Mouse (Mus musculus) thymus, postnatal 25 days (tissue): Measurements from ENCODE around the gene Kcnc1.

Experiments used
- DNase-seq: peaks from one replicate; pipeline ENCODE4 v3.0.0; 2022

The Kcnc1 gene

DNA sequence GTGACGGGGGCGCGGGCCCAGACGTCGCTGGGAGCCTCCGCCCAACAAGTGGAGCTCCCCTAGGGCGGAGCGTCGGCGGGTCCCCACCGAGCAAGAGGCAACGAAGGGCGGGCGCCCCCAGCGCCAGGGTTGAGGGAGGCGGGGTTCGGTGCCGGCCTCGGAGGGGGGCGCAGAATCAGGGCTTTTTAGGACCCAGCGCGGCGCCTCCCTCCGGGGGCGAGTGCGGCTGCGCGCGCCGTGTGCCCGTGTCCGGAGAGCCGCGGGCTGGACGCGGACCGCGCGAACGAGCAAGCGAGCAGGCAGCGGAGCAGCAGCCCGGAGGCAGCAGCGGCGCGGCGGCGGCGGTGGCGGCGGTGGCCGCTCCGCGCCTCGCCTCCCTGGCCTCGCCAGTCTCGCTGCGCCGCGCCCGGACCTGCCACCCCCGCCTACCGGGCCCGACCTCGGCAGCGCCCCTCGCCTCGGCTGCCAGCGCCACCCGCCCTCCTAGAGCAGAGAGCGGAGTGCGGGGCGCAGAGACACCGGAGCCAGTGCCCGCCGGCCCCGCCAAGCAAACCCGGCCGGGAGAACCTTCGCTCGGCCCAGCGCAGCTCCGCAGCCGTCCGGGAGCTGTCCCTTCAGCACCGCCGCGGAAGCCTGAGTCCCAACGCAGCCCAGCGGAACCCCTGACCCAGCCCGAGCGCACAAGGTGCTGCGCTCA is at the start of gene Kcnc1:
TSS of gene Kcnc1 (plus strand) at position 267 of the 697 bp plus-strand sequence.
- peak; percentile 67 for DNase-seq

DNA sequence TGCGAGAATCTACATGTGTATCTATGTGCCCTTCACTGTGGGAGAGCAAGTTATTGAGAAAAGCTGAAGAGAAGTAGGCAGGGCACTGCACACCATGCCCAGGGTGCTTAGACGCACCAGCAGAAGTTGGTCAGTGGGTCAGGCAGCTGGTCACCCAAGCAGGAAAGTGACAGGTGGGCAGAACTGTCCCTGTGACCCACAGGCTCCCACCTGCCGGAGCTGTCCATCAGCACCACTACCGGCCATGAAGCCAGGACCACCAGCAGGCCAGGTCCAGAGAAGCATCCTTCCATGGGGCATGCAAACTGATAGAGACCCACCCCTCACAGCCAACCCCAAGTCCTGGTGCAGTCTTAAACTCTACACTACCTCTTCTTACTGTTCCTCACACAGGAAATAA is 48.6 kb upstream of the Kcnc1 start:
- DNase-seq = no peak

DNA sequence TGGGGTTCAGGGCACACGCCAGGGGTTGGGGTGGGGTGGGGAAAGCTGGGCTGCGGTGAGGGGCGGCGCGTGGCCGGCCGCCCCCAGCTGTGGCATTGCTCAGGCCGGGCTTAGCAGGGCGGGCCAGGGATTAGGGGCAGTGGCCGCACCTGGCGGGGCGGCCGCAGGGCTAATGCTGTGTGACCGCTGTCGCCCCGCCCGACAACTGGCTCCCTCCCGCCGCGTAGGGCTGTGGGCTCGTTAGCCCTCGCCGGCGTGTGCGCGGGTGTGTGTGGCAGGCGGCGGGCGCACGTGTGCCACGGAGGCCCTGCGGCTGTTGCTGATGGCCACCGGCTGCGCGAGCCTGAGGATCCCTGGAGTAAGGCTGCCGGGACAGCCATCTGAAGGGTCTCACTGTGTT is 47.5 kb upstream of the Kcnc1 start:
- DNase-seq = no peak

DNA sequence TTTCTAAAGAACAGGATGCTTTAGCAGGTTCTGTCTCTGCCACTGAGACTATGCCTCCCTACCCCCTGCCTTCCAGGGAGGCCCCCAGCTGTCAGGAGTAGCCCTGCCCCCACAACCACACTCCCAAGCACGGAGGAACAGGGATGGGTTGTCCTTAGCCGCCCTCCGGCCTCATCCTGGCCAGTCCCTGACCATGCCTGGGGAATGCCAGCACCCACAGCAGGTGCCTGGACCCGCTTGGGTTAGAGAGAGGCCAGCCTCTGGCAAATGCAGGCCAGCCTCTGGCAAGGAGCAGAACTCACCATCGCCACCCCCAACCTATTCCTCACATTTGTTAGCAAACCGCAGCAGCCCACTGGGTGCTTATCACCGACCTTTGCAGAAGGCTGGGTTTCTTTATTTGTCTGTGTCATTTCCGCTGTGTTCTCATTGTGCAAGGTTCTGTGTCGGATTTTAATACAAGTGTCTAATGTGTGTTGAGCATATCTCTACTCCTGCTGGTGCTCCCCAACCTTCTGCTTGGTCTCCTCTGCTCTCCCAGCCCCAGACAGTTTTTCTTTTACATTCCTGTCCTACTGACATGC is 46.1 kb upstream of the Kcnc1 start:
- no peak for DNase-seq

DNA sequence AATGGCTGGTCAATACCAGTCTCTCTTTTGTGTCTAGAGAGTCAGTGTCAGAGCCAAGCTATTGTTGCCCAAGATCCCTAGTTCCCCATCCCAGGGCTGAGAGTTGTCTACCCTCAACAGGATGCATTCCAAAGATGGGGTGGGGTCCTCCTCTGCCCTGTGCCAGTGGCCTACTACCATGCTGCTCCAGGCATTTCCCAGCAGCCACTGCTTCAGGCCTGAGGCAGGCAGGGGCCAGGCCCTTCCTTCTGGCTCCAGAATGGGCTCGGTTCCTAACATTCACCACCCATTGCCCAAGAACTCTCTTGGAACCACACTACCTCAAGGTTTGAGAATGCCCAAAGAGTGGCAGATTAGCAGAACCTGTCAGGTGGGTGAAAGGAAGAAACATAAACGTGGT is 43.5 kb upstream of the Kcnc1 start:
- no peak for DNase-seq

DNA sequence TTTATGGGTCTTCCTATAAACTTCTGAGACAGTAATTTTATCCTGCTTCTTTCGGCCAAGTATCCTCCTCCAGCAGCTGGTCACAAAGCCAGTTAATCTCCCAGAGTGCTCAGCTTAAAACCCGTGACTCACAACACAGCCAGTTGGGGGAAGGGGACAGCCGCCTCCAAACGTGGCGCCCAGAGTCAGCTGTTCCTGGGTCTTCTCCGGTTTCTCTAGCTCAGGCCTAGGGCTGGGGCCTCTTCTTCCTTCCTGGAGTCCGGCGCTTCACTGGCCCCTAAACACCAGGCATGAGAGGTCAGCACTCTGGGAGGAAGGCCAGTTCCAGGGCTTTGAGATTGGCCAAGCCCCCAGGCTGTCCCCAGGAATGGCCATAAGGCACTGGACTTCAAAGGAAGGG is 43.1 kb upstream of the Kcnc1 start:
- DNase-seq = no peak

DNA sequence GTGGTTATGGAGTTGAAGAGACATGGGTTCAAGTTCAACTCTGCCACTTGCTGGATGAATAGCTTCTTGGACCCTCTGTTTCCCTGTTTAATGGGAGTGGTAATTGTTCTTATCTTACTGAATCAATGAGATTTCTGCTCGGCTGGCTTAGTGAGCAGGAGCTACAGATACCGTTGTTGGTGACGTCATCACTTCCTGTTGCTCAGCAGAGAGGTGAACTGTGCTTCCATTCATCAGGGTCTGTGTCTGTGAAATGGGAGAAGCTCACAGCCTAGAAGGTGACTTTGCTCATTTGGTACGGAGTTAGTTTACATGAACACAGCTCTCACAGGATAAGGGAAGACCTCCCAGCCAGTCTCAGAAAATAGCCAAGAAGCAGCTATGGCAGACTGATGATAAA is 42.4 kb upstream of the Kcnc1 start:
- DNase-seq = no peak

DNA sequence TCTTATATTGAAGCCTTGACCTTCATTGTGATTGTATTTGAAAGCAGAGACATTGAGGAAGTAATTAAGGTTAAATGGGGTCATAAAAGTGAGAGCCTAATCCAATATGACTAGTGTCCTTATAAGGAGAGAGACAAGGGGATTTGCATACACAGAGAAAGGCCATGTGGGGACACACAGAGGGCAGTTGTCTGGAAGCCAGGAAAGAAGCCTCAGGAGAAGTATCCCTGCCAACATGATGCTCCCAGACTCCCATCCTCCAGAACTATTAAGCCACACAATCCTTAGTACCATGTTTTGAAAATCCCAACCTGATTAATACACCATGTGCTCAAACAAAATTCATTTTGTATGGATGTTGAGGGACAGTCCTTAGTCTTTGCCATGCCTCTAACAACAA is 34.5 kb upstream of the Kcnc1 start:
- DNase-seq = no peak

DNA sequence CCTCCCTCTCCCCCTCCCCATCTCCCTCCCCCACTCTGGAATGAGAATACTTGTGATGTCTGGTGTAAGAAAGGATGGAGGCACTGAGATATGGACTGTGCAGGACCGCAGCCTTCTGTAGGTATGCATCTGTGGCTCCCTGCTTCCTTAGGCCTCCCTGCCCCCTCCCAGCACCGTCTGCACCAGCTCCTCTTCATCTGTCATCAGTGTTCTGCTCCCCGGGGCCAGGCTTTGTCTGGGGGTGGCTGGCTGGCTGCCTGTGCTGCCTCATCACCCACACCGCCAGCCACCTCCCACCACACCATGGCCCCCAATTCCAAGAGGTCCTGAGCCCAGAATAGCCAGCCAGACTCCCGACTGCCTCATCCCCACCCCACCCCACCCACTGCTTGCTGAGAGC is 32.1 kb upstream of the Kcnc1 start:
- DNase-seq = no peak

DNA sequence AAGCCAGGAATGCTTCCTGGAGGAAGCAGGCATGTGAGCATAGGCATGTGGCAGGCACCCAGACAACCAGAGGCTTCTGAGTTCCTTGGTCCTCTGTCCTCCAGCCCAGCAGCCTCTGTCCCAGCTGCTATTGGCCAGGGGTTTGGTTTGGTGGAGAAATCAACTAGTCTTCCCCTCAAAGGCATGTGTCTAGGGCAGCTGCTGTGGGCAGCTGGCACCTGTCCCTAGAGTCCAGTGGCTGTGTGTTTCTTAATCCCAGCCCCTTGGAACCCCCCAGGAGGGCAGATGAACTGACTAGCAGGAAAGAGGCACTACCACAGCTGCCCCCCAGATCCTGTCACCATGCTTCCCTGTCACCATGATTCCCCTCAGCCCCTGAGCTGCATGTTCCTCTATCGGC is 30.5 kb upstream of the Kcnc1 start:
- DNase-seq = no peak

DNA sequence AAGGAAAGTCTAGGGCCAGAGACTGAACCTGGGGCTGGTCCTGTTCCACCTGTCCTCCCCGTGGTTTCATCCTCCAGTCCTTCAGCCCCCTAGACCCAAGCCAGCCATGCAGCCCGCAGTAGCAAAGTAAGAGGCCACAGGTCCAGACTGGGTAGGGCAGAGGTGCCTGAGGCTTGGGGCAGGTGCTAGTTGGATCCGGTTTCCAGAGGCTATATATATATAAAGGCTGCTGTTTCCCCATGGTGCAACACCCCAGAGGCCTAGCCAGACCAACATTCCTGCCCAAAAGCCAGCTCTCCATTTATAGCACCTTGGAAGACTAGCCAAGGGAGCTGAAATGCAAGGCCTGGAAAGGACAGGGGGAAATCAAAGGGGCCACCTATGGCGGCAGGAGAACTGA is 25.2 kb upstream of the Kcnc1 start:
- no peak for DNase-seq

DNA sequence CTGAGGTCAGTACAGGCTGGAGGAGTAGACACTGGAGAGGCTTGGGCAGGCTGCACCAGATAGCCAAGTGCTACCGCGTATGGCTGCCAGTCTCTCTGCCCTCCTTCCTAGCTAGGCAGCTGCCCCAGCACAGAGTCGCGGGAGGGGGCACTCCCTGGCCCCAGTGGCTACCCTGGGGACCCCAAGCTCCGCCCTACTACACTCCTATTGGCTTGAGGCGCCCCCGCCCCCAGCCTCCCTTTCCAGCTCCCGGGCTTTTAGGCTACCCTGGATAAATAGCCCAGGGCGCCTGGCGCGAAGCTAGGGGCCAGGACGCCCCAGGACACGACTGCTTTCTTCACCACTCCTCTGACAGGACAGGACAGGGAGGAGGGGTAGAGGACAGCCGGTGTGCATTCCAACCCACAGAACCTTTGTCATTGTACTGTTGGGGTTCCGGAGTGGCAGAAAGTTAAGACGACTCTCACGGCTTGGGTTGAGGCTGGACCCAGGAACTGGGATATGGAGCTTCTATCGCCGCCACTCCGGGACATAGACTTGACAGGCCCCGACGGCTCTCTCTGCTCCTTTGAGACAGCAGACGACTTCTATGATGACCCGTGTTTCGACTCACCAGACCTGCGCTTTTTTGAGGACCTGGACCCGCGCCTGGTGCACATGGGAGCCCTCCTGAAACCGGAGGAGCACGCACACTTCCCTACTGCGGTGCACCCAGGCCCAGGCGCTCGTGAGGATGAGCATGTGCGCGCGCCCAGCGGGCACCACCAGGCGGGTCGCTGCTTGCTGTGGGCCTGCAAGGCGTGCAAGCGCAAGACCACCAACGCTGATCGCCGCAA is 19.9 kb upstream of the Kcnc1 start, which contains the start of gene Myod1:
TSS of gene Myod1 (plus strand) at position 303 of the 836 bp plus-strand sequence.
- no peak for DNase-seq

DNA sequence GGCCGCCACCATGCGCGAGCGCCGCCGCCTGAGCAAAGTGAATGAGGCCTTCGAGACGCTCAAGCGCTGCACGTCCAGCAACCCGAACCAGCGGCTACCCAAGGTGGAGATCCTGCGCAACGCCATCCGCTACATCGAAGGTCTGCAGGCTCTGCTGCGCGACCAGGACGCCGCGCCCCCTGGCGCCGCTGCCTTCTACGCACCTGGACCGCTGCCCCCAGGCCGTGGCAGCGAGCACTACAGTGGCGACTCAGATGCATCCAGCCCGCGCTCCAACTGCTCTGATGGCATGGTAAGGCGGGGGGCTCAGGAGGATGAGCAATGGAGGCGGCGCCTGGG is 19.3 kb upstream of the Kcnc1 start:
- no peak for DNase-seq

DNA sequence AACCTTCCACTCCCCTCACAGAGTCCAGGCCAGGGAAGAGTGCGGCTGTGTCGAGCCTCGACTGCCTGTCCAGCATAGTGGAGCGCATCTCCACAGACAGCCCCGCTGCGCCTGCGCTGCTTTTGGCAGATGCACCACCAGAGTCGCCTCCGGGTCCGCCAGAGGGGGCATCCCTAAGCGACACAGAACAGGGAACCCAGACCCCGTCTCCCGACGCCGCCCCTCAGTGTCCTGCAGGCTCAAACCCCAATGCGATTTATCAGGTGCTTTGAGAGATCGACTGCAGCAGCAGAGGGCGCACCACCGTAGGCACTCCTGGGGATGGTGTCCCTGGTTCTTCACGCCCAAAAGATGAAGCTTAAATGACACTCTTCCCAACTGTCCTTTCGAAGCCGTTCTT is 18.2 kb upstream of the Kcnc1 start:
- DNase-seq = peak; percentile 42

DNA sequence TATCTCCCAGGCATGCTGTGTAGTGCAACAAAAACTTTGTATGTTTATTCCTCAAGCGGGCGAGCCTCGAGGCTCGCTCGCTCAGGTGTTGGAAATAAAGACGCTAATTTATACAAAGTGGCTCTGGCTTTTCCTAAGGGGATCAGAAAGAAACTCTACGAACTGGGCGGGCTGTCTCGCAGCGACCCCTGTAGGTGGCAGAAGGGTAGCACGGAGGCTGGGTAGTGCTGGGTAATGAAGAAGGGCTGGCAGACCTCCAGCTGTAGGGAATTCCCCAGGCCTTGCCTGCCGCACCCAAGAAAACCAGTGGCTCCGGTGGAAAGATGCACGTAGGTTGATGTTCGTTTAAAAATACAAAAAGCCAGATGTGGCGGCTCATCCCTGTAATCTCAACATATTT is 17.3 kb upstream of the Kcnc1 start:
- DNase-seq = peak; percentile 47

DNA sequence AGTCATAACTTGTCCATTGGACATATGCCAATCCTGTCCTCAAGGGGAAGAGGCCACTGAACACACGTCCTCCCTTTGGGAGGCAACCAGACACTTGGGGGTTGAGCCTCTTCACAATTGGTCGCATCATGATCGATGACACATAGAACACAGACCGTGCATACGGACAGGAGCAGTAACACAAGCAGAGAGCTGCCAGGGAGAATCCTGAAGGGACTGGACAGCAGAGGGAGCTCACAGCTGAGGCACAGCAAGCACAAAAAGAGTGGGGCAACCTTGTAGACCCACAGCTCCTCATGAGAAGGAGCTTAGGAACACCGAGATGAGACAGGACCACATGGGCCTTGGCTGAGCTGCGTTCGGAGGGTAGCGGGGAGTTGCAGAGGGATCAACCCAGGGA is 15.7 kb upstream of the Kcnc1 start:
- DNase-seq = no peak

DNA sequence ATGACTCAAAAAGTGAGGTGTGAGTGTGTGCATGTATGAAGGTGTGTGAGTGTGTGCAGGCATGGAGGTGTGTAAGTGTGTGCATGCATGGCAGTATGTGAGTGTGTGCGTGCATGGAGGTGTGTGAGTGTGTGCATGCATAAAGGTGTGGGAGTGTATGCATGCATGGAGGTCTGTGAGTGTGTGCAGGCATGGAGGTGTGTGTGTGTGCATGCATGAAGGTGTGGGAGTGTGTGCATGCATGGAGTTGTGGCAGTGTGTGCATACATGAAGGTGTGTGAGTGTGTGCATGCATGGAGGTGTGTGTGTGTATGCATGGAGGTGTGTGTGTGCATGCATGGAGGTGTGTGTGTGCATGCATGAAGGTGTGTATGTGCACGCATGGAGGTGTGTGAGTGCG is 8.9 kb upstream of the Kcnc1 start:
- no peak for DNase-seq

DNA sequence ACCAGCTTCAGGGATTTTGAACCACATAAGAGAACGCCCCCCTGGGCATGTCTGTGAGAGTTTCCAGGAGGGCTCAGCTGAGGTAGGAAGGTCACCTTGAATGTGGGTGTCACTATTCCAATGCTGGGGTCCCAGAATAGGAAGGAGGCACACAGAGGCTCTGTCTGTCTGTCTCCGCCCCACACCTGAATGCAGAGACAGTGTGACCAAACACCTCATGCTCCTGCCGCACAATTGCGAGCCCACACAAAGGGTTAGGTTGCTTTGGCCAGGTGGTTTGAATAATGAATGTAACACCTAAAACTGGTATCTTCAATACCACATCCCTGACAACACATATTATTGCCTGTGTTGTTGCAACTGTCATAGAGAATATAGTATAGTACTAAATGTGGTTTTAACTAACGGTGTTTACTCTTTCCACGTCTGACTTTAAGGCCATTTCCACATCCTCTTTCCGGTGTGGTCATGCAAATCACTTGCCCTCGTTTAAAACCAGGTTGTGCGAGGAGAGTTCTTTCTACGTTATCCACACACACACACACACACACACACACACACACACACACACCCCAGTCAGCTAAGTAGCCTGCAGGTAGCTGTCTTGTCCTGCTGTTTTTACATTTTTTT is 6.7 kb upstream of the Kcnc1 start:
- DNase-seq = peak; percentile 27

DNA sequence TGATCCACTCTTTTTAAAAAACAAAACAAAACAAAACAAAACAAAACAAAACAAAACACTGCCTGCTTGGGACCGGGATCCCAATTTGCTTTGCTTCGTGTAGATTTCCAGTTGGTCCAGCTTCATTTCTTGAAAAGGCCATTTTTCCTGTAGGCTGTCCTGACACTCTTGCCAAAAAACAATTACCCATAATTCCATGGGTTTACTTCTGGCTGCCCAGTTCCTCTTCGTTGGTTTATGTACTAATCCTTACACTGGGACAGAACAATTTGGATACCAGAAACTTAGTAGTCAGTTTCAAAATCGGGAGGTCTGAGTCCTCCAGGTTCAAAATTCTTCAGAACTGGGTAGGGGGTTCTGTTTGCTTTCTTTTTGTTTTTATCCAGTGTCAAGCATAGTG is 6.1 kb upstream of the Kcnc1 start:
- no peak for DNase-seq

DNA sequence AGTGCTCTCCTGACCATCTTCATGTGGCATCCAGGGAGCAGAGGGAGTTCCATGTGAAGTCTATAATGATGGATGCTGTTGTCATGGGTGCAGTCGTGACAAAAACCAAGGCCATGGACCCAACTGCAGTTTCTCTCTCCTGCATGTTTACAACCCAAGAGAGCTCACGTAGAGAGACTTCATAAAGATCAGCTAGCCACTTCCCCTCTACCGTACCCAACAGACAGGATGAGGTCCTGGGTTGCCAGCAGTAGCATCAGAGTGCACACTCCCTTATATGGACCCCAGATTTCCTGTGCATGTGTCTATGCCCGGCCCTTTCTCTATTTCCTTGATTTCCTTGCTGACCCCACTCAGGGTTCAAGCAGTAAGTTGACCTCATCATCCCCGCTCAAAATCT is 4.6 kb upstream of the Kcnc1 start:
- DNase-seq = peak; percentile 48

DNA sequence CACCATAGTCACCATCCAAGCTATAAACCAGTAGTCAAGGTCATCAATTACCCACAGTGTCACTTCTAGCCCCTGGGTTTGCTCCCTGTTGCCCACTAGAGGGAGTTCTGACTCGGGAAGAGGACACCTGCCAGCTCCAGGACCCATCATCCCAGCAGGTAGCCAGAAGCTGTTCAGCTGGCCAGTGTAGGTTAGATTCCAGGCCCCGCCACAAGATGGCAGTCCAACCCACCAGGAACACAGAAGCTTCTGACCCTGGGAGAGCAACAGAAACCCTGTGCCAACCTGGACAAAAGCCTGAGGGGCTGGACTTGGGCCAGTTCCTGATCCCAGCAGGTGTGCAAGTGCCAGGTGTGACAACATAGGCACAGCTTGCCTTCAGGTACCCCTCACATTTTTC is 3.2 kb upstream of the Kcnc1 start:
- peak; percentile 84 for DNase-seq

DNA sequence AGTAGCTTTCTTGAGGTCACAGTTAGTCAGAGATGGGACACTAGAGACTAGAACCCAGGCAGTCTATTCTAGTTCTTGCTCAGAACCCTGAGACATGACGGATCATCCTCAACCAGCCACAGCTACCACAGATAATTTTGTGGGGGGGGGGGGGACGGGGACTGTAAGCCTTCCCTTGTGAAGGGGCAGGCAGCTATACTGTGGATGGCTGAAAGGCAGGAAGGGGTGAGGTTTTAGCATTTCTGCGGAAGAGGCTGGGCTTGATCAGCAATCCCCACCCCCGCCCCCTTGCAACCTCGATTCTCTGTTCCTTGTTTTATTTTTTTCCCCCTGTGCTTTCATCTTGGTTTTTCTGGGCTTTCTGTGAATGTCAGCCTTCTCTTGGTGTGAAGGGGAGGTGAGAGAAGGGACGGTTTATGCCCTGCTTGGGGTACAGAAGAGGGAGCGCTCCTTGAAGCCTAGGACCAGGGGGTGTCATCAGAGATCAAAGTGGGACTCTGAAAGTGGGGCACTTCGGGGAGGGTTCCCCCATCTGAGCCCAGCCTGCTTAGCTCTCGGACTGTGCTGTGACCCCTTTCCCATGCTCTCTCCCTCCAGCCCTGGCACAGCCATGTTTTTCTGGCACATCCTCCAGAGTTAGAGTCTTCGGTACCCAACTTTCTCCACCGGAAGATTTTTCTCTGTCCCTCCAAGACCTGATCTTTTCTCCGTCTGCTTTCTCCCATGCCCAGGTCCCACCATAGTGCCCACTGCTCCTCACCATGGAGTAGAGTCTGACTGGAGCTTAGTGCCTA is 2.4 kb upstream of the Kcnc1 start:
- DNase-seq = no peak

DNA sequence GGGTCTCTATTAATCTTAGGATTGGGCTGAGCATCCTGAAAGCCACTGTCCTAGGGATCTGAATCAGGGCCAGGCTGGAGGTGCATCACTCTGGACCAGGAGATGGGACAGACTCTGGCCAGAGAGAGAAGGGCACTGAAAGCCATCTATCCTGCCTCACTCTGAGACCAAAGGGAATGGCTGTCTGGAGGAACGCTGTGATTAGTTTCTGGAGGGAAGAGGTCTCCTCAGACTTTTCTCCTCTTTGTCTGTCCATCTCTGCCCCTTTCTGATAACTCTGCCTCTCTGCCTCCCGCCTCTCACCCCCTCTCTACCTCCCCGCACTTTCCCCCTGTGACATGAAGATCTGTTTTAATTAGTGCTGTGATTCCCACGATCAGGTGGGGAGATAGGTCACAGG is 1.4 kb upstream of the Kcnc1 start:
- DNase-seq = no peak
